Comparison of ENCODE assay signal across 7 mouse cellular contexts in the genomic region with DNA sequence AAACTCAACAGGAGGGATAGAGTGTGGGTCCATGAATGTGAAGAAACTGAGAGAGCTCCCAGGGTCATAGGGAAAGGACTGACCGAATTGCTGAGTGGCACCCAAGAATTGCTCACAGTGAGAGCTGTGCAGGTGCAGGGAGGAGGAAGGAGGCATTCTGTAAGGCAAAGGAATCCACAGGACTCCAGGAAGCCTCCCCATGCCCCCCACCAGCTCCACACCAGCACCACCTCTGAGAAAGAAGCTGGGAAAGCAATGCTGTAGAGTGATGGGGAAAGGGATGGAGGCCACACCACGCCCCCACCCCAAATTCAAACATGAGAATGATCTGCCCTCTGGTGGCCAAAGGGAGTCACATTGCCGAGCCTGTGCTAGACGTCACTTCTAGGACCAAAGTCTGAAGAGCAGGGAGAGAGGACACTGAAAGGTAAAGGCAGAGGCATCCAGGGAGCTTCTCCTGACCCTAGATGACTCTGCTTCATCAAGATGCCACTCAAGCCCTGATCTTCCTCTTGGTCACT. TPM values are rescaled to one million over a fixed set of nuclear protein-coding genes. Genes with fewer than 3 reads are reported as not detected.
DNase-seq lines count a peak whose midpoint lies in the region; ATAC-seq and TF ChIP-seq lines count a peak whose summit lies in the region.

No protein-coding gene starts in this region.

- no peak for TF ChIP-seq EP300 in MEL (IDR thresholded peaks at IDR 0.05; ENCODE audit: low read depth in 1 of 2, low read length in 2 of 2)

- no peak for TF ChIP-seq POLR2A in MEL (IDR thresholded peaks at IDR 0.05; ENCODE audit: control insufficient read depth in 1 of 2, insufficient read depth in 1 of 2, low read depth in 1 of 2, low read length in 2 of 2, poor library complexity in 1 of 2)
- no peak for TF ChIP-seq POLR2A in cortical plate, adult 2 months (IDR thresholded peaks at IDR 0.05; ENCODE audit: extremely low read depth, insufficient read depth, low read length)

- H3K9me3 ChIP-seq in MEL (replicated peaks; ENCODE audit: insufficient read depth, low read length) = no peaks in the 10 kb centered on the region
- H3K9me3 ChIP-seq in liver, embryonic 11.5 days (ENCODE audit: control insufficient read depth, low read length) = no peaks in the 10 kb centered on the region

- no peak for ATAC-seq in liver, embryonic 11.5 days (replicated peaks; ENCODE audit: low FRiP score)

- H3K27me3 ChIP-seq in MEL (ENCODE audit: control insufficient read depth in 1 of 2, insufficient read depth in 2 of 2, low read length in 2 of 2) = no peaks in the 10 kb centered on the region
- no peaks in the 10 kb centered on the region for H3K27me3 ChIP-seq in liver, embryonic 11.5 days (replicated peaks; ENCODE audit: control insufficient read depth, insufficient read depth, low read length)

- H3K36me3 ChIP-seq in MEL (ENCODE audit: control insufficient read depth in 1 of 2, insufficient read depth in 2 of 2, low read length in 2 of 2) = peaks cover 0 to 3% of the 10 kb centered on the region in 2 experiments; a peak in 2 of 4 replicates
- no peaks in the 10 kb centered on the region for H3K36me3 ChIP-seq in liver, embryonic 11.5 days (ENCODE audit: control insufficient read depth, insufficient read depth, low read length)

- no peak overlapping the region for H3K4me3 ChIP-seq in MEL (ENCODE audit: control insufficient read depth in 1 of 2, insufficient read depth in 1 of 2, low read depth in 2 of 2, low read length in 2 of 2)
- no peak overlapping the region for H3K4me3 ChIP-seq in cortical plate, adult 2 months (ENCODE audit: insufficient read depth, low read length)
- no peak overlapping the region for H3K4me3 ChIP-seq in liver, embryonic 11.5 days (ENCODE audit: low read depth, low read length)

- peak; percentile 77 for TF ChIP-seq RAD21 in MEL (IDR thresholded peaks at IDR 0.05; ENCODE audit: low read depth, low read length)

- TF ChIP-seq CTCF in MEL (IDR thresholded peaks at IDR 0.05 in 2 of 3, conservative IDR thresholded peaks at IDR 0.05 in 1 of 3; ENCODE audit: control insufficient read depth in 1 of 3, insufficient read depth in 1 of 3, low read depth in 2 of 3, low read length in 3 of 3, poor library complexity in 1 of 3, severe bottlenecking in 1 of 3) = peak; percentile 66 to 84 (median 77)
- TF ChIP-seq CTCF in cortical plate, adult 2 months (IDR thresholded peaks at IDR 0.05; ENCODE audit: extremely low read depth, insufficient read depth, low read length) = peak; percentile 85

- no peak overlapping the region for H3K27ac ChIP-seq in MEL (ENCODE audit: control insufficient read depth, low read depth, low read length)
- H3K27ac ChIP-seq in cortical plate, adult 2 months (ENCODE audit: insufficient read depth, low read length) = no peak overlapping the region
- no peak overlapping the region for H3K27ac ChIP-seq in liver, embryonic 11.5 days (ENCODE audit: low read depth, low read length)

- no peak overlapping the region for H3K9ac ChIP-seq in MEL (ENCODE audit: control insufficient read depth, low read depth, low read length, poor library complexity, severe bottlenecking)
- 0 out of 2 replicates have a peak overlapping the region, but pooled peaks have one; percentile 37 for H3K9ac ChIP-seq in liver, embryonic 11.5 days (ENCODE audit: low read depth, low read length)

- H3K4me2 ChIP-seq in liver, embryonic 11.5 days = no peak overlapping the region

- peaks cover 12% of the 10 kb centered on the region for H3K79me2 ChIP-seq in MEL (ENCODE audit: control insufficient read depth, insufficient read depth, low read length, poor library complexity)

- WGBS in liver, embryonic 11.5 days = 21% methylated on average over 4 of the region's 4 CpGs

- H3K4me1 ChIP-seq in MEL (ENCODE audit: control insufficient read depth in 1 of 2, insufficient read depth in 2 of 2, low read length in 2 of 2) = peaks cover 0 to 7% of the 10 kb centered on the region in 2 experiments; a peak in 1 of 4 replicates
- H3K4me1 ChIP-seq in cortical plate, adult 2 months (ENCODE audit: control insufficient read depth, insufficient read depth, low read length) = peaks cover 3% of the 10 kb centered on the region; the same call in 1 of the 2 replicates
- peaks cover 5% of the 10 kb centered on the region for H3K4me1 ChIP-seq in liver, embryonic 11.5 days (replicated peaks; ENCODE audit: control insufficient read depth, insufficient read depth, low read length)

- peak; percentile 59 for DNase-seq in kidney, adult 18-20 months
- no peak for DNase-seq in kidney, adult 11 months
- peak; percentile 53 for DNase-seq in MEL (ENCODE audit: low read depth, low spot score)
- DNase-seq in induced T-regulatory cell, adult 2 months (ENCODE audit: low read depth) = peak; percentile 69
- DNase-seq in liver, embryonic 11.5 days (ENCODE audit: low spot score) = peak; percentile 57
- peak; percentile 36 for DNase-seq in right cerebral cortex, postnatal 25 days

TF ChIP-seq in MEL, 35 proteins besides CTCF, POLR2A, EP300 and RAD21:
- TF ChIP-seq ZC3H11A (IDR thresholded peaks at IDR 0.05; ENCODE audit: low read depth, low read length) = peak; percentile 83
- no peak for TF ChIP-seq TBP (IDR thresholded peaks at IDR 0.05; ENCODE audit: low read depth, low read length)
- TF ChIP-seq MYC (IDR thresholded peaks at IDR 0.05; ENCODE audit: low read depth, low read length) = no peak
- no peak for TF ChIP-seq USF1 (IDR thresholded peaks at IDR 0.05; ENCODE audit: low read depth, low read length)
- TF ChIP-seq ZMIZ1 (IDR thresholded peaks at IDR 0.05; ENCODE audit: low read depth, low read length) = no peak
- TF ChIP-seq SMC3 (IDR thresholded peaks at IDR 0.05; ENCODE audit: low read depth, low read length) = peak; percentile 92
- no peak for TF ChIP-seq MAX (IDR thresholded peaks at IDR 0.05; ENCODE audit: low read length)
- no peak for TF ChIP-seq TCF12 (IDR thresholded peaks at IDR 0.05; ENCODE audit: low read depth, low read length)
- TF ChIP-seq JUND (IDR thresholded peaks at IDR 0.05; ENCODE audit: low read depth, low read length) = no peak
- 0 out of 2 replicates have a peak, but pooled peaks have one; percentile 37 for TF ChIP-seq MXI1 (IDR thresholded peaks at IDR 0.05; ENCODE audit: low read depth, low read length)
- peak; percentile 35; the same call in 1 of the 2 replicates for TF ChIP-seq SIN3A (IDR thresholded peaks at IDR 0.05; ENCODE audit: low read length)
- TF ChIP-seq ETS1 (IDR thresholded peaks at IDR 0.05; ENCODE audit: low read depth, low read length) = no peak
- TF ChIP-seq RCOR1 (IDR thresholded peaks at IDR 0.05; ENCODE audit: low read depth, low read length) = no peak
- no peak for TF ChIP-seq UBTF (IDR thresholded peaks at IDR 0.05; ENCODE audit: borderline replicate concordance, insufficient read depth, low read depth, low read length)
- TF ChIP-seq MAZ (IDR thresholded peaks at IDR 0.05; ENCODE audit: low read depth, low read length) = peak; percentile 86
- TF ChIP-seq E2F4 (IDR thresholded peaks at IDR 0.05; ENCODE audit: borderline replicate concordance, low read depth, low read length) = no peak
- TF ChIP-seq ZNF384 (IDR thresholded peaks at IDR 0.05; ENCODE audit: low read depth, low read length) = no peak

RNA-seq across cellular contexts. Expression of gene Mark2, which starts 3.6 kb away (rescaled TPM):
- total RNA-seq in MEL (2012; rRNA removed) = 34.6 and 36.1 TPM in 2 replicates
- polyA plus RNA-seq in MEL (2012; ENCODE audit: insufficient read depth in 1 of 2, insufficient read length in 2 of 2, low read depth in 1 of 2, low replicate concordance in 2 of 2, missing spikeins in 1 of 2) = 10 to 100 TPM in 1 of 2 experiments, not detected in 1; 72.4 TPM
- 102 and 103 TPM in 2 replicates for polyA plus RNA-seq in cortical plate, adult 2 months (2012; rRNA removed)
- polyA plus RNA-seq in liver, embryonic 11.5 days (2014; fragmentation: Nextera tagmentation; extraction: Ambion mirVana) = 45.3 and 50.3 TPM in 2 replicates

RNA-seq across cellular contexts. Expression of gene Spindoc, which starts 37.5 kb away (rescaled TPM):
- 12.8 and 13.0 TPM in 2 replicates for total RNA-seq in MEL (2012; rRNA removed)
- 10 to 100 TPM in 1 of 2 experiments, not detected in 1; 54.1 TPM for polyA plus RNA-seq in MEL (2012; ENCODE audit: insufficient read depth in 1 of 2, insufficient read length in 2 of 2, low read depth in 1 of 2, low replicate concordance in 2 of 2, missing spikeins in 1 of 2)
- 22.6 and 22.8 TPM in 2 replicates for polyA plus RNA-seq in cortical plate, adult 2 months (2012; rRNA removed)
- polyA plus RNA-seq in liver, embryonic 11.5 days (2014; fragmentation: Nextera tagmentation; extraction: Ambion mirVana) = 16.2 and 16.7 TPM in 2 replicates
